ENCODE assay signal across 10 mouse cellular contexts in genomic region chr12:38123524-38123923, GRCm38 (mm10).
DNase-seq lines count a peak whose midpoint lies in the region; ATAC-seq and TF ChIP-seq lines count a peak whose summit lies in the region.
"Had no signal": no experiment of that assay in that cellular context is flagged by ENCODE, and none has a peak within 500 bp of the region (broad histone marks: within the 10 kb centered on the region; RNA-seq: fewer than 3 reads in every experiment).

No protein-coding gene starts in this region.

- ATAC-seq in kidney, embryonic 15.5 days (replicated peaks; ENCODE audit: low FRiP score): no peak
- no peak for ATAC-seq in activated CD4-positive, CD25-positive, alpha-beta regulatory T cell, adult 4 months
- ATAC-seq: midbrain, embryonic 15.5 days had no signal

- H3K27ac ChIP-seq in kidney, adult 2 months (ENCODE audit: insufficient read depth, low read depth, low read length): no peak overlapping the region
- H3K27ac ChIP-seq in kidney, embryonic 15.5 days: no peak overlapping the region
- H3K27ac ChIP-seq: midbrain, embryonic 15.5 days had no signal

- no peak overlapping the region for H3K9ac ChIP-seq in kidney, embryonic 15.5 days
- H3K9ac ChIP-seq: midbrain, embryonic 15.5 days had no signal

- no peak for TF ChIP-seq POLR2A in kidney, adult 2 months (IDR thresholded peaks at IDR 0.05; ENCODE audit: low read depth, low read length)

- TF ChIP-seq CTCF in kidney, adult 2 months (conservative IDR thresholded peaks at IDR 0.05; ENCODE audit: insufficient read depth, insufficient read length, low read depth, low read length): no peak

- DNase-seq in adrenal gland, adult 2 months: peak; percentile 7
- no peak for DNase-seq in adrenal gland, postnatal 25 days
- DNase-seq in kidney, adult 2 months: peak; percentile 12
- DNase-seq in right cerebral cortex, postnatal 4 days: peak; percentile 23
- no peak for DNase-seq in right cerebral cortex, postnatal 25 days
- no peak for DNase-seq in natural killer cell, adult 2 months (ENCODE audit: low spot score in 2 of 2)
- DNase-seq: right cerebral cortex, postnatal 14 days had no signal

- no peak overlapping the region for H3K4me3 ChIP-seq in kidney, adult 2 months (ENCODE audit: insufficient read depth, low read depth, low read length)
- no peak overlapping the region for H3K4me3 ChIP-seq in kidney, embryonic 15.5 days (replicated peaks)
- H3K4me3 ChIP-seq: midbrain, embryonic 15.5 days had no signal

- no peaks in the 10 kb centered on the region for H3K36me3 ChIP-seq in kidney, adult 2 months (ENCODE audit: control insufficient read depth, insufficient read depth, low read length)
- H3K36me3 ChIP-seq in kidney, embryonic 15.5 days: no peaks in the 10 kb centered on the region
- H3K36me3 ChIP-seq: midbrain, embryonic 15.5 days had no signal

- H3K27me3 ChIP-seq in kidney, adult 2 months (replicated peaks; ENCODE audit: control insufficient read depth, insufficient read depth, low read length): no peaks in the 10 kb centered on the region
- no peaks in the 10 kb centered on the region for H3K27me3 ChIP-seq in kidney, embryonic 15.5 days
- H3K27me3 ChIP-seq: midbrain, embryonic 15.5 days had no signal

- H3K4me1 ChIP-seq in kidney, adult 2 months (ENCODE audit: control insufficient read depth, insufficient read depth, low read length): no peaks in the 10 kb centered on the region
- no peaks in the 10 kb centered on the region for H3K4me1 ChIP-seq in kidney, embryonic 15.5 days
- H3K4me1 ChIP-seq: midbrain, embryonic 15.5 days had no signal

- H3K4me2 ChIP-seq in kidney, embryonic 15.5 days: no peak overlapping the region
- H3K4me2 ChIP-seq: midbrain, embryonic 15.5 days had no signal

- no peaks in the 10 kb centered on the region for H3K9me3 ChIP-seq in kidney, embryonic 15.5 days (replicated peaks)
- H3K9me3 ChIP-seq: midbrain, embryonic 15.5 days had no signal

Comparison
In these comparisons a context has a peak if more than half of its experiments do, and no peak if none do; other contexts are left out.
1. DNase-seq: peak in adrenal gland, adult 2 months (single experiment), kidney, adult 2 months (single experiment) and right cerebral cortex, postnatal 4 days (single experiment); none in adrenal gland, postnatal 25 days (single experiment), right cerebral cortex, postnatal 25 days (single experiment) and natural killer cell, adult 2 months (0 of 2).